Mouse (Mus musculus) kidney, embryonic 14.5 days (tissue): ENCODE measurements at regions not wholly inside any gene's neighbourhood (a gene's known extent, or its start where the extent isn't known, plus 50 kb on each side); places are given as distances from the start of the nearest gene placed in this dataset.
"Not testable (repeated sequence)": the region's sequence is repeated elsewhere in the genome, so short reads cannot be mapped to it uniquely, and the experiment has no call there.

ENCODE experiments used
- ATAC-seq: fragments of 200-750 bp; cut with Nextera tagmentation; 2 replicates; pipeline ENCODE4 v1.8.0; 2017; ENCODE audit warnings: moderate number of reproducible peaks, mild to moderate bottlenecking, moderate TSS enrichment, moderate library complexity; ENCODE audit not compliant: low FRiP score, low TSS enrichment
- H3K27ac ChIP-seq: fragments of 300-500 bp; sonication (generic); 2 replicates; pipeline ENCODE4 v1.5.1; 2014; ENCODE audit warnings: low read depth, mild to moderate bottlenecking, low read length, moderate library complexity, mixed read lengths
- H3K27me3 ChIP-seq: fragments of 300-500 bp; sonication (generic); 2 replicates; pipeline ENCODE4 v1.6.1; 2014; ENCODE audit warnings: mild to moderate bottlenecking, low read length; ENCODE audit not compliant: control insufficient read depth, insufficient read depth
- H3K36me3 ChIP-seq: fragments of 300-500 bp; sonication (generic); 2 replicates; pipeline ENCODE4 v1.6.1; 2014; ENCODE audit warnings: low read length, mixed read lengths; ENCODE audit not compliant: control insufficient read depth, insufficient read depth
- H3K4me1 ChIP-seq: fragments of 300-500 bp; sonication (generic); 2 replicates; pipeline ENCODE4 v1.6.1; 2014; ENCODE audit warnings: low read length, mixed read lengths; ENCODE audit not compliant: control insufficient read depth, insufficient read depth
- H3K4me2 ChIP-seq: fragments of 300-500 bp; sonication (generic); replicated peaks from 2 replicates; pipeline ENCODE4 v1.6.1; 2014; ENCODE audit warnings: low read depth, mild to moderate bottlenecking, low read length
- H3K4me3 ChIP-seq: fragments of 300-500 bp; sonication (generic); 2 replicates; pipeline ENCODE4 v1.5.1; 2014; ENCODE audit warnings: mild to moderate bottlenecking, low read length
- H3K9ac ChIP-seq: fragments of 300-500 bp; sonication (generic); 2 replicates; pipeline ENCODE4 v1.6.1; 2014; ENCODE audit warnings: low read depth, mild to moderate bottlenecking, low read length, moderate library complexity
- H3K9me3 ChIP-seq: fragments of 300-500 bp; sonication (generic); 2 replicates; pipeline ENCODE4 v1.6.1; 2016; ENCODE audit warnings: low read length; ENCODE audit not compliant: control insufficient read depth
- WGBS: fragments of 180-500 bp; shearing (Covaris S2); extraction: QIAGEN DNeasy Blood & Tissue Kit; methylation state at CpG from one replicate; pipeline ENCODE4 v1.1.7; 2014; 5-methylcytosine and 5-hydroxymethylcytosine counted together

DNA sequence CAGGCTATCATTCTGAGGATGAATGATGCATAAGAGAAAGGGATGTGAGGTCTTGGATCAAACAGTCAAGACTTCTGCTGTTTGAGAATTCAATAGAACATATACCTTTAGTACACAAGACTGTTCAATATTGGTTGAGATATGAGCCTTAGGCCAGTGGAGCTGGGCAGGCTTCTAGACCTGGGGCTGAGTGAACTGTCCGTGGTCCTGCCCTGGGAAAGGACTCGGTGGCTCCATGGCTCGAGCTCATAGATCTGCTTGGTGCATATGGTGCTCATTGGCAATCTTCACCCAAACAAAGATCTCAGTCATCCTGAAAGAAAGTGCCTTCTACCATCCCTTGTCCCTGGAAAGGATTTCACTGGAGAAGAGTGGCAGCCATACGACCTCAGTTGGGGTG is 233.7 kb downstream of the Glrx3 start:
- H3K4me2 ChIP-seq, result no peak overlapping the region
- H3K36me3 ChIP-seq, result no peaks in the 10 kb centered on the region
- H3K27ac ChIP-seq, result no peak overlapping the region
- no peaks in the 10 kb centered on the region for H3K27me3 ChIP-seq
- no peak overlapping the region for H3K9ac ChIP-seq
- no peaks in the 10 kb centered on the region for H3K9me3 ChIP-seq
- ATAC-seq, result no peak
- no peak overlapping the region for H3K4me3 ChIP-seq
- no peaks in the 10 kb centered on the region for H3K4me1 ChIP-seq
- 50% methylated on average over 4 of the region's 4 CpGs for WGBS

DNA sequence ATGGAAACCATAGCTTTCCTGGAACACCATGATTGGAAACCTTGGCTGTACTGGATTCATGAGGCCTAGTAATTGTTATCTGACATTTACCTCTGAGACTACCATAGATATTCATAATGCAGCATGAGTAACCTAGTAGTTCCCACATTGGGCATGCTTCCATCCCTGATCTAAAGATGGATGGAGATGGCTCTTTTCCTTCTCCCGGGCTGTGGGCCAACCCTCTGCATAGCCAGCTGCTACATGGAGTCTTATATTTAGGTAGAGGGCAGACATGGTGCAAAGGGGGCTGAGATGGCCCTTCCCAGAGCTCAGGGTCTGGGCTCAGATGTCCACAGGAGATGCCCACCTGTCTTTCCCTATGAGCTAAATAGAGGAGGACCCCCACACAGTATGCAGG is 237.2 kb downstream of the Glrx3 start:
- no peak overlapping the region for H3K9ac ChIP-seq
- no peaks in the 10 kb centered on the region for H3K36me3 ChIP-seq
- 96% methylated on average over 1 of the region's 1 CpGs for WGBS
- H3K9me3 ChIP-seq, result no peaks in the 10 kb centered on the region
- no peak for ATAC-seq
- no peaks in the 10 kb centered on the region for H3K4me1 ChIP-seq
- H3K4me2 ChIP-seq, result no peak overlapping the region
- H3K27ac ChIP-seq, result no peak overlapping the region
- no peaks in the 10 kb centered on the region for H3K27me3 ChIP-seq
- H3K4me3 ChIP-seq, result no peak overlapping the region

- no peak overlapping the region for H3K4me2 ChIP-seq
- no peak overlapping the region for H3K27ac ChIP-seq
- H3K9me3 ChIP-seq, result no peaks in the 10 kb centered on the region
- WGBS, result 89% methylated on average over 5 of the region's 5 CpGs
- no peaks in the 10 kb centered on the region for H3K36me3 ChIP-seq
- H3K4me1 ChIP-seq, result no peaks in the 10 kb centered on the region
- no peak for ATAC-seq
- no peak overlapping the region for H3K4me3 ChIP-seq
- no peaks in the 10 kb centered on the region for H3K27me3 ChIP-seq
- H3K9ac ChIP-seq, result no peak overlapping the region
Measured at GRCm38 (mm10) chr7:137675381-137675780, 238.0 kb downstream of the Glrx3 start.

DNA sequence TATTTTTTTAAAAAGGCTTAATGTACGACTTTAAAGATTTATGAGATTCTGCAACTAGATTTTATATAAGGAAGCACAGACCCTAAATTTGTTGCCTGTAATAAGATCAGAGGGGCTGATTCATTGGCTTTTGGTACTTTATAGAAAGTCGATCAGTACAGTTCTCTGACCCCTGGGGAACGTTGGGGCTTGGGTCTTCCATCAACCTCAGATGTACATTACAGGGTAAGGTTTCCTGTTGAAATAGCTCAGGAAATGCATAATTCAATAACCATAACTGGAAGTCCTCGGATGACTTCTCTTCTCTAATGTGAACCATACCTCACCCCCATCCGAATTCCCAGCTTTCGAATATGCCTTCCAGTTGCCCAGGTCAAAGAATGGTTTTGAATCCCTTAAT is 247.4 kb downstream of the Glrx3 start:
- Histone ChIP-seq H3K36me3 (no peaks in the 10 kb centered on the region), H3K4me2 (no peak overlapping the region), H3K27me3 (no peaks in the 10 kb centered on the region), H3K9me3 (no peaks in the 10 kb centered on the region), H3K4me1 (0 out of 2 replicates have a peak, but pooled peaks cover 10% of the 10 kb centered on the region), H3K27ac (no peak overlapping the region), H3K4me3 (no peak overlapping the region), H3K9ac (no peak overlapping the region)
- 35% methylated on average over 6 of the region's 6 CpGs for WGBS
- ATAC-seq, result no peak

- ATAC-seq, result peak; percentile 86
- Histone ChIP-seq H3K36me3 (no peaks in the 10 kb centered on the region), H3K9me3 (no peaks in the 10 kb centered on the region), H3K4me1 (0 out of 2 replicates have a peak, but pooled peaks cover 10% of the 10 kb centered on the region), H3K27me3 (no peaks in the 10 kb centered on the region), H3K4me3 (no peak overlapping the region), H3K4me2 (no peak overlapping the region), H3K27ac (no peak overlapping the region), H3K9ac (no peak overlapping the region)
- 10% methylated on average over 6 of the region's 6 CpGs for WGBS
Measured at GRCm38 (mm10) chr7:137685320-137685719, 247.9 kb downstream of the Glrx3 start.

DNA sequence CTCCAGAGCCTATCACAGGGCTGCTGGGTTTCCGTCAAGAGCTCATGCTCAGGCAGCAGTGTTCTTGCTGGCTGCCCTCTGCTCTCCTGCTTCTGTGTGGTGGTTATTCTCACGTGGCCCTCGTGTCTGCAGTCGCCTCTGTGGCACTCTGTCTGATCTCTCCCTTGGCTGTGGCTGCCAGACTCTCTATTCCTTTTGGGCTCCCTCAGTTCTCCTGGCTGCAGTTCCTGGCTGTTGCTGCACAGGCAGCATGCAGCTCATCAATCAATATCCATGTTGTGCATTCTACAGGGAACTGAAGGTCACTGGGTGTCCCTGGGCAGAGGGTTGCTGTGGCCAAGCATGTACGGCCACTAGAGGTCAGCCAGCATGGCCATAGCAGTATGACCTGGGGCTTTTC is 259.4 kb downstream of the Glrx3 start:
- Histone ChIP-seq H3K4me1 (no peaks in the 10 kb centered on the region), H3K27me3 (no peaks in the 10 kb centered on the region), H3K36me3 (no peaks in the 10 kb centered on the region), H3K9me3 (no peaks in the 10 kb centered on the region), H3K27ac (no peak overlapping the region), H3K4me2 (no peak overlapping the region), H3K9ac (no peak overlapping the region), H3K4me3 (no peak overlapping the region)
- no peak for ATAC-seq
- WGBS, result 72% methylated on average over 5 of the region's 5 CpGs

GRCm38 (mm10) chr7:137698501-137698900 is 261.1 kb downstream of the Glrx3 start:
- not testable (repeated sequence) for H3K4me1 ChIP-seq, H3K4me2 ChIP-seq, ATAC-seq, H3K4me3 ChIP-seq, H3K27me3 ChIP-seq, H3K36me3 ChIP-seq, H3K9me3 ChIP-seq, H3K27ac ChIP-seq, H3K9ac ChIP-seq
- 74% methylated on average over 6 of the region's 6 CpGs for WGBS

- no peak overlapping the region for H3K9ac ChIP-seq
- H3K4me1 ChIP-seq, result no peaks in the 10 kb centered on the region; the same call in 1 of the 2 replicates
- no peaks in the 10 kb centered on the region for H3K9me3 ChIP-seq
- no peaks in the 10 kb centered on the region for H3K27me3 ChIP-seq
- no peak overlapping the region for H3K4me3 ChIP-seq
- H3K4me2 ChIP-seq, result no peak overlapping the region
- WGBS, result 62% methylated on average over 9 of the region's 9 CpGs
- H3K27ac ChIP-seq, result no peak overlapping the region
- no peak for ATAC-seq
- no peaks in the 10 kb centered on the region for H3K36me3 ChIP-seq
Measured at GRCm38 (mm10) chr7:137712862-137713261, 275.4 kb downstream of the Glrx3 start.

GRCm38 (mm10) chr7:137713856-137714255 is 276.4 kb downstream of the Glrx3 start:
- Histone ChIP-seq H3K4me2 (no peak overlapping the region), H3K9ac (no peak overlapping the region), H3K27me3 (no peaks in the 10 kb centered on the region), H3K4me3 (no peak overlapping the region), H3K4me1 (no peaks in the 10 kb centered on the region; the same call in 1 of the 2 replicates), H3K36me3 (no peaks in the 10 kb centered on the region), H3K9me3 (no peaks in the 10 kb centered on the region), H3K27ac (no peak overlapping the region)
- ATAC-seq, result no peak
- 77% methylated on average over 3 of the region's 3 CpGs for WGBS
